Mouse (Mus musculus): Measurements from ENCODE around the gene Shcbp1. TPM values are rescaled to one million over a fixed set of nuclear protein-coding genes. Genes with fewer than 3 reads are reported as not detected.
"Not testable (repeated sequence)": the region's sequence is repeated elsewhere in the genome, so short reads cannot be mapped to it uniquely, and the experiment has no call there.

The Shcbp1 gene
- total RNA-seq (2021): 1 to 10 TPM; 1.4 to 1.6 TPM
- long read RNA-seq, experiment 1, partial matches to known transcripts: 0 of 2 reads
- long read RNA-seq, experiment 1, other reads (novel, unspliced or antisense): 0 of 2 reads
- long read RNA-seq, experiment 2, partial matches to known transcripts: 0 of 2 reads
- long read RNA-seq, experiment 2, other reads (novel, unspliced or antisense): 0 of 2 reads

GRCm38 (mm10) chr8:4779254-4780055 is at the start of gene Shcbp1:
Gene Shcbp1 (minus strand): TSS chr8:4779567.
- DNase-seq (ENCODE audit: low spot score in 2 of 2): peak; percentile 93 to 95
- intact Hi-C loops (cut with DNase I): no loop called here

GRCm38 (mm10) chr8:4808831-4809230 is 29.5 kb upstream of the Shcbp1 start:
- no peak for DNase-seq (ENCODE audit: low spot score in 2 of 2)
- intact Hi-C loops (cut with DNase I): no loop called here

- intact Hi-C loops (cut with DNase I): no loop called here
- DNase-seq (ENCODE audit: low spot score in 2 of 2): peak; percentile 14 to 32
Measured at GRCm38 (mm10) chr8:4800524-4801122, 21.3 kb upstream of the Shcbp1 start.

- intact Hi-C loops (cut with DNase I): no loop called here
- DNase-seq (ENCODE audit: low spot score in 2 of 2): no peak
Measured at GRCm38 (mm10) chr8:4778266-4778665, 1.1 kb downstream of the Shcbp1 start.

- intact Hi-C loops (cut with DNase I): no loop called here
- peak; percentile 5 to 16 for DNase-seq (ENCODE audit: low spot score in 2 of 2)
Measured at GRCm38 (mm10) chr8:4764751-4765150, 14.6 kb downstream of the Shcbp1 start.

GRCm38 (mm10) chr8:4753048-4753447 is 26.3 kb downstream of the Shcbp1 start:
- DNase-seq (ENCODE audit: low spot score in 2 of 2): no peak
- intact Hi-C loops (cut with DNase I): no loop called here

GRCm38 (mm10) chr8:4730942-4731341 is 48.4 kb downstream of the Shcbp1 start:
- DNase-seq (ENCODE audit: low spot score in 2 of 2): no peak
- intact Hi-C loops (cut with DNase I): no loop called here

- DNase-seq (ENCODE audit: low spot score in 2 of 2): no peak
- intact Hi-C loops (cut with DNase I): no loop called here
Measured at GRCm38 (mm10) chr8:4715546-4715945, 63.8 kb downstream of the Shcbp1 start.

GRCm38 (mm10) chr8:4708346-4708745 is 71.0 kb downstream of the Shcbp1 start:
- intact Hi-C loops (cut with DNase I): not testable (repeated sequence)

GRCm38 (mm10) chr8:4707916-4708315 is 71.5 kb downstream of the Shcbp1 start:
- intact Hi-C loops (cut with DNase I); DNase-seq (ENCODE audit: low spot score in 2 of 2): not testable (repeated sequence)

More at GRCm38 (mm10) chr8:4708346-4708745, 71.0 kb downstream of the Shcbp1 start:
- DNase-seq (ENCODE audit: low spot score in 2 of 2): not testable (repeated sequence)

GRCm38 (mm10) chr8:4691634-4692033 is 87.7 kb downstream of the Shcbp1 start:
- no peak for DNase-seq (ENCODE audit: low spot score in 2 of 2)
- intact Hi-C loops (cut with DNase I): no loop called here

Other genes with a start within 250 kb of the Shcbp1 start
- gene Zfp958, start 166.4 kb downstream of the Shcbp1 start, total RNA-seq (2021): 10 to 100 TPM; 12.2 to 13.9 TPM

Measured in left cerebral cortex, postnatal 14 days (tissue).